Mouse (Mus musculus) central nervous system, embryonic 18 days (tissue): ENCODE data around the gene Shisal2b. TPM values are rescaled to one million over a fixed set of nuclear protein-coding genes. Genes with fewer than 3 reads are reported as not detected.

ENCODE experiments used
- polyA plus RNA-seq: library from polyadenylated mRNA; depleted of rRNA; stranded (reverse); fragments of >200 nt; gene quantifications from 2 replicates; pipeline ENCODE4 v1.2.3, GENCODE M21; 2012; rRNA removed

The Shisal2b gene
- polyA plus RNA-seq = 0.87 and 1.1 TPM in 2 replicates

GRCm38 (mm10) chr13:104863127-104863979, at the start of gene Shisal2b:
Gene Shisal2b, minus strand, starts transcription at chr13:104863893.

GRCm38 (mm10) chr13:104816635-104817571, 46.8 kb downstream of the Shisal2b start, which contains the start of gene Cwc27:
Gene Cwc27, minus strand, starts transcription at chr13:104817142.

Other genes with a start within 250 kb of the Shisal2b start
- gene Srek1ip1, start 71.4 kb downstream of the Shisal2b start, polyA plus RNA-seq = 17.5 and 18.3 TPM in 2 replicates
- gene Cwc27, start 46.8 kb downstream of the Shisal2b start, polyA plus RNA-seq = 13.3 and 15.3 TPM in 2 replicates
- 9.5 and 10.8 TPM in 2 replicates for gene Rgs7bp, start 191.0 kb upstream of the Shisal2b start, polyA plus RNA-seq
- not detected in 2 replicates for gene 4933425L06Rik, start 218.2 kb upstream of the Shisal2b start, polyA plus RNA-seq